Mouse (Mus musculus) limb, embryonic 11.5 days (tissue): ENCODE measurements around the gene Ifnl2. TPM values are rescaled to one million over a fixed set of nuclear protein-coding genes. Genes with fewer than 3 reads are reported as not detected.
A peak's percentile ranks its signal among the peaks of the same experiment; 100 is the strongest.
"Not testable (repeated sequence)": the region's sequence is repeated elsewhere in the genome, so short reads cannot be mapped to it uniquely, and the experiment has no call there.

Experiments
- ATAC-seq: fragments of 200-750 bp; cut with Nextera tagmentation; 2 replicates; pipeline ENCODE4 v1.8.0; 2017; ENCODE audit warnings: low read depth; ENCODE audit not compliant: insufficient number of reproducible peaks, low FRiP score, low TSS enrichment
- DNase-seq: peaks from one replicate; pipeline ENCODE4 v3.0.0-alpha.2; 2015; ENCODE audit warnings: low spot score
- H3K27ac ChIP-seq: fragments of 300-500 bp; sonication (generic); replicated peaks from 2 replicates; pipeline ENCODE4 v1.5.1; 2014; ENCODE audit warnings: low read depth, mild to moderate bottlenecking, low read length
- H3K27me3 ChIP-seq: fragments of 300-500 bp; sonication (generic); 2 replicates; pipeline ENCODE4 v1.6.1; 2014; ENCODE audit warnings: mild to moderate bottlenecking, low read length, mixed read lengths; ENCODE audit not compliant: control insufficient read depth, insufficient read depth
- H3K36me3 ChIP-seq: fragments of 300-500 bp; sonication (generic); 2 replicates; pipeline ENCODE4 v1.6.1; 2014; ENCODE audit warnings: mild to moderate bottlenecking, low read length, moderate library complexity, mixed read lengths; ENCODE audit not compliant: control insufficient read depth, insufficient read depth
- H3K4me1 ChIP-seq: fragments of 300-500 bp; sonication (generic); 2 replicates; pipeline ENCODE4 v1.6.1; 2014; ENCODE audit warnings: low read length, mixed read lengths; ENCODE audit not compliant: control insufficient read depth, insufficient read depth
- H3K4me2 ChIP-seq: fragments of 300-500 bp; sonication (generic); 2 replicates; pipeline ENCODE4 v1.6.1; 2014; ENCODE audit warnings: low read depth, mild to moderate bottlenecking, moderate library complexity; ENCODE audit not compliant: severe bottlenecking
- H3K4me3 ChIP-seq: fragments of 300-500 bp; sonication (generic); 2 replicates; pipeline ENCODE4 v1.5.1; 2014; ENCODE audit warnings: low read depth, low read length
- H3K9ac ChIP-seq: fragments of 300-500 bp; sonication (generic); 2 replicates; pipeline ENCODE4 v1.6.1; 2014; ENCODE audit warnings: mild to moderate bottlenecking, low read length
- H3K9me3 ChIP-seq: fragments of 300-500 bp; sonication (generic); 2 replicates; pipeline ENCODE4 v1.6.1; 2016; ENCODE audit warnings: low read length; ENCODE audit not compliant: control insufficient read depth
- WGBS: fragments of 180-500 bp; shearing (Covaris S2); extraction: QIAGEN DNeasy Blood & Tissue Kit; methylation state at CpG from one replicate; pipeline ENCODE4 v1.1.7; 2014; 5-methylcytosine and 5-hydroxymethylcytosine counted together
- polyA plus RNA-seq: library from polyadenylated mRNA; unstranded; fragments of >200 nt; fragmentation: Nextera tagmentation; extraction: Ambion mirVana; gene quantifications from 2 replicates; pipeline ENCODE4 v1.2.1, GENCODE M21; 2014

Ifnl2 gene
- polyA plus RNA-seq, result not detected in 2 replicates

- not testable (repeated sequence) for H3K27me3 ChIP-seq, DNase-seq, H3K4me1 ChIP-seq, H3K9me3 ChIP-seq, H3K36me3 ChIP-seq, H3K9ac ChIP-seq, H3K4me3 ChIP-seq, ATAC-seq, H3K4me2 ChIP-seq, H3K27ac ChIP-seq
- 59% methylated on average over 8 of the region's 8 CpGs for WGBS
Measured at GRCm38 (mm10) chr7:28510405-28510974, at the start of gene Ifnl2. TSS of gene Ifnl2 (minus strand) at chr7:28510455.

GRCm38 (mm10) chr7:28558486-28558885, 48.2 kb upstream of the Ifnl2 start:
- 45% methylated on average over 4 of the region's 4 CpGs for WGBS
- ATAC-seq, result no peak

GRCm38 (mm10) chr7:28557708-28558107, 47.5 kb upstream of the Ifnl2 start:
- no peak for ATAC-seq
- no peak overlapping the region for H3K27ac ChIP-seq

More at GRCm38 (mm10) chr7:28558486-28558885, 48.2 kb upstream of the Ifnl2 start:
- Histone ChIP-seq H3K9ac (no peak overlapping the region), H3K27ac (no peak overlapping the region), H3K9me3 (no peaks in the 10 kb centered on the region), H3K4me1 (no peaks in the 10 kb centered on the region), H3K4me3 (no peak overlapping the region), H3K36me3 (peaks cover 16% of the 10 kb centered on the region), H3K27me3 (no peaks in the 10 kb centered on the region), H3K4me2 (no peak overlapping the region)
- DNase-seq, result no peak

GRCm38 (mm10) chr7:28557069-28557468, 46.8 kb upstream of the Ifnl2 start:
- WGBS, result 71% methylated on average over 5 of the region's 5 CpGs
- Histone ChIP-seq H3K4me3 (no peak overlapping the region), H3K9me3 (no peaks in the 10 kb centered on the region; the same call in 1 of the 2 replicates), H3K4me1 (no peaks in the 10 kb centered on the region), H3K27me3 (no peaks in the 10 kb centered on the region), H3K9ac (no peak overlapping the region), H3K27ac (no peak overlapping the region), H3K4me2 (no peak overlapping the region), H3K36me3 (peaks cover 9% of the 10 kb centered on the region)
- ATAC-seq (no peak), DNase-seq (no peak)

More at GRCm38 (mm10) chr7:28557708-28558107, 47.5 kb upstream of the Ifnl2 start:
- 74% methylated on average over 6 of the region's 6 CpGs for WGBS
- no peaks in the 10 kb centered on the region for H3K27me3 ChIP-seq
- H3K36me3 ChIP-seq, result peaks cover 14% of the 10 kb centered on the region
- no peaks in the 10 kb centered on the region; the same call in 1 of the 2 replicates for H3K9me3 ChIP-seq
- H3K4me1 ChIP-seq, result no peaks in the 10 kb centered on the region
- H3K4me2 ChIP-seq, result no peak overlapping the region
- no peak for DNase-seq
- H3K9ac ChIP-seq, result no peak overlapping the region
- H3K4me3 ChIP-seq, result no peak overlapping the region

GRCm38 (mm10) chr7:28555939-28556535, 45.8 kb upstream of the Ifnl2 start:
- 18% methylated on average over 5 of the region's 5 CpGs for WGBS
- H3K27ac ChIP-seq, result no peak overlapping the region
- H3K27me3 ChIP-seq, result no peaks in the 10 kb centered on the region
- H3K4me2 ChIP-seq, result no peak overlapping the region
- ATAC-seq (no peak), DNase-seq (no peak)
- no peaks in the 10 kb centered on the region for H3K4me1 ChIP-seq
- peaks cover 6% of the 10 kb centered on the region for H3K36me3 ChIP-seq
- no peak overlapping the region for H3K4me3 ChIP-seq
- H3K9ac ChIP-seq, result no peak overlapping the region
- no peaks in the 10 kb centered on the region; the same call in 1 of the 2 replicates for H3K9me3 ChIP-seq

- Histone ChIP-seq H3K27me3 (no peaks in the 10 kb centered on the region), H3K27ac (no peak overlapping the region), H3K36me3 (no peaks in the 10 kb centered on the region), H3K4me2 (no peak overlapping the region), H3K9ac (no peak overlapping the region), H3K4me1 (no peaks in the 10 kb centered on the region), H3K9me3 (no peaks in the 10 kb centered on the region; the same call in 1 of the 2 replicates), H3K4me3 (no peak overlapping the region)
- DNase-seq (no peak), ATAC-seq (no peak)
- 90% methylated on average over 6 of the region's 6 CpGs for WGBS
Measured at GRCm38 (mm10) chr7:28553076-28553475, 42.8 kb upstream of the Ifnl2 start.

GRCm38 (mm10) chr7:28547628-28548027, 37.4 kb upstream of the Ifnl2 start:
- no peaks in the 10 kb centered on the region for H3K36me3 ChIP-seq
- peaks cover 39% of the 10 kb centered on the region for H3K27me3 ChIP-seq
- no peaks in the 10 kb centered on the region; the same call in 1 of the 2 replicates for H3K9me3 ChIP-seq
- peaks cover 4% of the 10 kb centered on the region; the same call in 1 of the 2 replicates for H3K4me1 ChIP-seq
- H3K4me2 ChIP-seq, result no peak overlapping the region
- no peak overlapping the region for H3K27ac ChIP-seq
- 70% methylated on average over 7 of the region's 7 CpGs for WGBS
- no peak for DNase-seq
- no peak overlapping the region for H3K9ac ChIP-seq
- ATAC-seq, result no peak
- no peak overlapping the region for H3K4me3 ChIP-seq

GRCm38 (mm10) chr7:28547154-28547553, 36.9 kb upstream of the Ifnl2 start, which contains the start of gene Nccrp1:
TSS of gene Nccrp1 (minus strand) at chr7:28547254.
- Histone ChIP-seq H3K36me3 (no peaks in the 10 kb centered on the region), H3K4me1 (peaks cover 4% of the 10 kb centered on the region; the same call in 1 of the 2 replicates), H3K27ac (no peak within 1 kb of the TSS), H3K9me3 (no peaks in the 10 kb centered on the region), H3K4me3 (peak within 1 kb of the TSS; percentile 20), H3K9ac (no peak within 1 kb of the TSS), H3K4me2 (peak within 1 kb of the TSS; percentile 35), H3K27me3 (peaks cover 39% of the 10 kb centered on the region)
- ATAC-seq (0 out of 2 replicates have a peak, but pooled peaks have one; percentile 41), DNase-seq (no peak)
- 7% methylated on average over 5 of the region's 5 CpGs for WGBS
